Mouse (Mus musculus): ENCODE measurements around the gene Cdk4. TPM values are rescaled to one million over a fixed set of nuclear protein-coding genes. Genes with fewer than 3 reads are reported as not detected.

Cdk4 gene
- polyA plus RNA-seq, 1 experiment from 2014 or later = 2,245 TPM

GRCm38 (mm10) chr10:127085633-127086032, 22.3 kb downstream of the Cdk4 start:
- WGBS = 58% methylated on average over 6 of the region's 6 CpGs
- ATAC-seq (ENCODE audit: insufficient read depth) = no peak
- H3K4me2 ChIP-seq = no peak overlapping the region
- no peak overlapping the region for H3K27ac ChIP-seq (ENCODE audit: low read depth)
- H3K9me3 ChIP-seq (ENCODE audit: low read depth, low read length) = no peaks in the 10 kb centered on the region
- no peak for DNase-seq
- H3K36me3 ChIP-seq (ENCODE audit: insufficient read depth) = no peaks in the 10 kb centered on the region
- no peak for TF ChIP-seq CTCF (IDR thresholded peaks at IDR 0.05; ENCODE audit: low read depth)
- peaks cover 58% of the 10 kb centered on the region for H3K27me3 ChIP-seq (ENCODE audit: insufficient read depth, low read length)
- no peak overlapping the region for H3K4me3 ChIP-seq (ENCODE audit: low read depth, low read length)
- H3K4me1 ChIP-seq (ENCODE audit: insufficient read depth) = 0 out of 2 replicates have a peak, but pooled peaks cover 4% of the 10 kb centered on the region
- no peak overlapping the region for H3K9ac ChIP-seq

GRCm38 (mm10) chr10:127090560-127091411, 27.5 kb downstream of the Cdk4 start:
- peak overlapping the region; percentile 24 for H3K4me3 ChIP-seq (ENCODE audit: low read depth, low read length)
- peak; percentile 11; the same call in 1 of the 2 replicates for ATAC-seq (ENCODE audit: insufficient read depth)

GRCm38 (mm10) chr10:127091507-127092396, 28.4 kb downstream of the Cdk4 start:
- WGBS = 8% methylated on average over 48 of the region's 51 CpGs
- peaks cover 44% of the 10 kb centered on the region for H3K27me3 ChIP-seq (ENCODE audit: insufficient read depth, low read length)
- no peak overlapping the region for H3K27ac ChIP-seq (ENCODE audit: low read depth)
- peaks cover 15% of the 10 kb centered on the region; the same call in 1 of the 2 replicates for H3K36me3 ChIP-seq (ENCODE audit: insufficient read depth)
- H3K4me2 ChIP-seq = peak overlapping the region; percentile 50
- peak overlapping the region; percentile 24 for H3K4me3 ChIP-seq (ENCODE audit: low read depth, low read length)
- peaks cover 20% of the 10 kb centered on the region for H3K4me1 ChIP-seq (ENCODE audit: insufficient read depth)
- H3K9ac ChIP-seq = no peak overlapping the region
- DNase-seq (no peak), ATAC-seq (ENCODE audit: insufficient read depth) (peak; percentile 13)
- TF ChIP-seq CTCF (IDR thresholded peaks at IDR 0.05; ENCODE audit: low read depth) = no peak
- no peaks in the 10 kb centered on the region for H3K9me3 ChIP-seq (ENCODE audit: low read depth, low read length)

More at GRCm38 (mm10) chr10:127090560-127091411, 27.5 kb downstream of the Cdk4 start:
- no peak for TF ChIP-seq CTCF (IDR thresholded peaks at IDR 0.05; ENCODE audit: low read depth)
- DNase-seq = peak; percentile 79
- peaks cover 20% of the 10 kb centered on the region for H3K4me1 ChIP-seq (ENCODE audit: insufficient read depth)
- H3K36me3 ChIP-seq (ENCODE audit: insufficient read depth) = peaks cover 6% of the 10 kb centered on the region; the same call in 1 of the 2 replicates
- H3K27me3 ChIP-seq (ENCODE audit: insufficient read depth, low read length) = peaks cover 44% of the 10 kb centered on the region
- WGBS = 9% methylated on average over 57 of the region's 57 CpGs
- peak overlapping the region; percentile 50 for H3K4me2 ChIP-seq
- H3K9ac ChIP-seq = no peak overlapping the region
- no peaks in the 10 kb centered on the region for H3K9me3 ChIP-seq (ENCODE audit: low read depth, low read length)
- no peak overlapping the region for H3K27ac ChIP-seq (ENCODE audit: low read depth)

DNA sequence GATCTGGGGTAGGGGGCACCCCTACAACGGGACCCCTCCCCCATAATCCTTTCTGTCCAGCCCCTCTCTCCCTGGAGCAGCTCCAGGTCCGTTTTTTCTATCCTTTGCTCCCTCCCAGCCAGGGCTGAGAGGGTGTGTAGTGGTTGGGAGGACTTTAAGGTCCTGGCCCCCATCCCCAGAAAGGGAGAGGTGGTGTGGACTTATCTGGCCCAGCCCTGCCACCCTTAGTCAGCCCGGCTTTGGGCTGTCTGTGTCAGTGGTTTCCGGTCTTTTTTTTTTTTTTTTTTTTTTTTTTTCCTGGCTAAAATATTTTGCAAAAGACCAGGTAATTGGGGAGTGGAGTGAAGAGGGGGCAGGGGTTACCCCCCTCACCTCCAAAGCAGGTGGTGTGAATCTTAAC, 29.4 kb downstream of the Cdk4 start:
- TF ChIP-seq CTCF (IDR thresholded peaks at IDR 0.05; ENCODE audit: low read depth) = no peak
- Histone ChIP-seq H3K4me2 (no peak overlapping the region), H3K4me3 (ENCODE audit: low read depth, low read length) (no peak overlapping the region), H3K36me3 (ENCODE audit: insufficient read depth) (peaks cover 21% of the 10 kb centered on the region; the same call in 1 of the 2 replicates), H3K27ac (ENCODE audit: low read depth) (no peak overlapping the region), H3K27me3 (ENCODE audit: insufficient read depth, low read length) (peaks cover 44% of the 10 kb centered on the region), H3K4me1 (ENCODE audit: insufficient read depth) (peaks cover 20% of the 10 kb centered on the region), H3K9me3 (ENCODE audit: low read depth, low read length) (no peaks in the 10 kb centered on the region), H3K9ac (no peak overlapping the region)
- DNase-seq (no peak), ATAC-seq (ENCODE audit: insufficient read depth) (no peak)
- WGBS = 33% methylated on average over 4 of the region's 4 CpGs

- ATAC-seq (ENCODE audit: insufficient read depth) (peak; percentile 73), DNase-seq (peak; percentile 84)
- WGBS = 32% methylated on average over 7 of the region's 7 CpGs
- peaks cover 35% of the 10 kb centered on the region for H3K27me3 ChIP-seq (ENCODE audit: insufficient read depth, low read length)
- H3K4me2 ChIP-seq = peak overlapping the region; percentile 25; the same call in 1 of the 2 replicates
- TF ChIP-seq CTCF (IDR thresholded peaks at IDR 0.05; ENCODE audit: low read depth) = no peak
- peaks cover 34% of the 10 kb centered on the region for H3K36me3 ChIP-seq (ENCODE audit: insufficient read depth)
- H3K4me1 ChIP-seq (ENCODE audit: insufficient read depth) = peaks cover 20% of the 10 kb centered on the region
- H3K9me3 ChIP-seq (ENCODE audit: low read depth, low read length) = no peaks in the 10 kb centered on the region
- H3K4me3 ChIP-seq (ENCODE audit: low read depth, low read length) = no peak overlapping the region
- H3K9ac ChIP-seq = no peak overlapping the region
- peak overlapping the region; percentile 82 for H3K27ac ChIP-seq (ENCODE audit: low read depth)
Measured at GRCm38 (mm10) chr10:127094382-127094802, 31.1 kb downstream of the Cdk4 start.

GRCm38 (mm10) chr10:127098514-127098913, 35.2 kb downstream of the Cdk4 start:
- no peak overlapping the region for H3K9ac ChIP-seq
- no peak overlapping the region for H3K4me2 ChIP-seq
- no peak overlapping the region for H3K27ac ChIP-seq (ENCODE audit: low read depth)
- H3K4me1 ChIP-seq (ENCODE audit: insufficient read depth) = 0 out of 2 replicates have a peak, but pooled peaks cover 5% of the 10 kb centered on the region
- TF ChIP-seq CTCF (IDR thresholded peaks at IDR 0.05; ENCODE audit: low read depth) = no peak
- ATAC-seq (ENCODE audit: insufficient read depth) (no peak), DNase-seq (no peak)
- H3K27me3 ChIP-seq (ENCODE audit: insufficient read depth, low read length) = no peaks in the 10 kb centered on the region
- H3K4me3 ChIP-seq (ENCODE audit: low read depth, low read length) = no peak overlapping the region
- 83% methylated on average over 20 of the region's 20 CpGs for WGBS
- peaks cover 44% of the 10 kb centered on the region for H3K36me3 ChIP-seq (ENCODE audit: insufficient read depth)
- H3K9me3 ChIP-seq (ENCODE audit: low read depth, low read length) = no peaks in the 10 kb centered on the region
